Mouse (Mus musculus) thymus, adult 2 months (tissue): ENCODE data around the gene 0610037L13Rik.

Source experiments
- CTCF ChIP-seq: fragments of 200-500 bp; IDR thresholded peaks from 2 replicates; pipeline ENCODE4 v1.5.1; 2012; ENCODE audit warnings: mild to moderate bottlenecking, control low read depth, low read length, moderate library complexity, borderline replicate concordance; ENCODE audit not compliant: control insufficient read depth, poor library complexity, insufficient read depth; ENCODE audit errors: extremely low read depth
- POLR2A ChIP-seq: fragments of 200-500 bp; IDR thresholded peaks from 2 replicates; pipeline ENCODE4 v1.6.1; 2012; ENCODE audit warnings: mild to moderate bottlenecking, low read length, control low read depth, moderate library complexity; ENCODE audit not compliant: control insufficient read depth, poor library complexity, insufficient read depth; ENCODE audit errors: extremely low read depth

- TF ChIP-seq CTCF (no peak), POLR2A (no peak)
Measured at GRCm38 (mm10) chr4:107858995-107859394, 30.6 kb upstream of the 0610037L13Rik start.
